Mouse (Mus musculus) kidney, adult 10 weeks (tissue): ENCODE measurements around the gene Rxfp2. TPM values are rescaled to one million over a fixed set of nuclear protein-coding genes. Genes with fewer than 3 reads are reported as not detected.

Experiments
- polyA plus RNA-seq: library from polyadenylated mRNA; stranded (reverse); fragments of 350-450 nt; fragmentation: Illumina TruSeq; extraction: RNeasy Lipid Tissue Mini Kit (QIAGEN cat#74804); gene quantifications from one replicate; pipeline ENCODE4 v1.2.3, GENCODE M21; 2014; ENCODE audit warnings: low read depth, low replicate concordance

Rxfp2 gene
- 0.32 TPM for polyA plus RNA-seq

DNA sequence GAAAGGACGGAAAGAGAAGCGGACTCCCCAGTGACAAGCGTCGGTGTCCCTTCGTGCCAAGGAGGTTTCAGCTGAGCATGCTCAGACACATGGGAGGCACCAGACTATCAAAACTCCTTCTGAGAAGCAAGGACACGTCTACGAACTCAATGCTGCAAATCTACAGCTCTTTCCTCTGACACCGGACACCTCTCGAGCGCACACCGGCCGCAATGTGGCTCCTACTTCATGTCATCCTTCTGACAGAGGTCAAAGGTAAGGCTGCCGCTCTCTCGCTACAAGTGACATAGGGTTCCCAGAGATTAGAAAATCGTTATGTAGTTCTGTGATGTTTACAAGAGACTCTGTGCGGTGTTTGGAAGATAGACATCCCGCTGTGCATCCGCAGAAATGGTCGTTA is at the start of gene Rxfp2:
TSS of gene Rxfp2 (plus strand) at position 20 of the 400 bp plus-strand sequence.

DNA sequence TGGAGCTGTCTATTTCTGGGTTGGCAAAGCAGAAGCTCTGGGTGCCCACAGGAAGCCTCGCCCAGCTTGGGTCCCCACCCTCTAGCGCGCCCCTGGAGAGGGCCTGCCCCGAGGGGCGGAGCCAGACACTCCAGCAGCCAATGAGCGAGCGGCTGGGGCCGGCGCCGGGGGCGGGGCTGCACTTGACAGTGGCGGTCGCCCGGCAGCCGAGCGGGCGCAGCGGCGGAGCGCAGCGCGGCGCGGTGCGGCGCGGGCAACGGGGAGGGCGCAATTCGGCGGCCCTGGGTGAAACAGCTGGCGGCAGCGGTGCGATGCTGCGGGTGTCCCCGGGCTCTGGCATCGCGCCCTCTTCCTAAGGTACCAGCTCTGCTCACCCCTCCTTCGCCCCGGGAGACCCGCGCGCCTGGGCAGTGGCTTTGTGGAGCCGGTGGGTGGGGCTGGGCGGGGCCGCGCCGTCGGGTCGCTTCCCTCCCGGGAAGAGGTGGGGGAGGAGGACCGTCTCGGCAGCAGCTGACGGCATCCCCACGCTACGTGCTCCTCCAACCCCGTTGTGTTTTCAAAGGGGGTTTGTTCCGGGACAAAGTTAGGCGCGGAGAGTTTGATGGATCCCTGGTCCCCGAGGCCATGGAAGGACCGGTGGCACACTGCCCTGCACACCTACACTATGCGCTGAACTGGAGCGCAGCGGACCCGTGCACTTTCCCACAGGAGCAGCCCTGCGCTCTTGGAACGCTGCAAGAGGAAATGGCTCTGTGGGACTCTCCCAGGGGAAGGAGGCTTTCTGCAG is 100.2 kb downstream of the Rxfp2 start, which contains the start of gene Fry:
TSS of gene Fry (plus strand) at position 191 of the 787 bp plus-strand sequence.

Other genes starting within 250 kb of the Rxfp2 start
- gene Fry, start 100.0 kb downstream of the Rxfp2 start, polyA plus RNA-seq: 13.8 TPM